Mouse (Mus musculus): ENCODE results near the gene Map6.

DNA sequence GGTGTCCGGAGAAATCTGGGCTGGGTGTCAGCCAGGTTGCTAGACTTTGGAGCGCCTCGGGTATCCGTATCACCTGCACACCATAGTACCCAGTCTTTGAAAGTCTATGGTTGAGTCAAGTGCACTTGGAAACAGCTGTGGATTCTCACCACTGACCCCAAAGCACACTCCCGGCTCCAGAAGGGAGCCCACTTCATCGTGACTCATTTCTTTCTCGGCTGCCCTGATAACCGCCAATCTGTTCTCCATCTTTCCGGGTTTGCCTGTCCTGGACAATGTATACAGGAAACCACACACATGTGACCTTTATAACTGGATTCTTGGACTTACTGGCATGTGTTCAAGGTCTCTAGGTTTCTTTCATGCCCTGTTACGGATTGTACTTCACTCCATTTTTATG lies 40.6 kb upstream of the Map6 start:
- TF ChIP-seq CTCF (IDR thresholded peaks at IDR 0.05; ENCODE audit: extremely low read depth, insufficient read depth, insufficient read length, insufficient replicate concordance) (no peak), POLR2A (IDR thresholded peaks at IDR 0.05; ENCODE audit: low read depth, low read length) (no peak)

Data from spleen, adult 2 months (tissue).